Mouse (Mus musculus) cerebellum, postnatal 14 days (tissue): ENCODE results near the gene Hhex.

ENCODE experiments used
- DNase-seq, 2 experiments: peaks; one replicate each; pipeline ENCODE4 v3.0.0; 2021; ENCODE audit warnings: mixed read lengths in 2 of 2

Hhex gene

GRCm38 (mm10) chr19:37434263-37434951 lies at the start of gene Hhex:
Gene Hhex (plus strand): TSS chr19:37434810.
- DNase-seq, result peak; percentile 21 to 26

GRCm38 (mm10) chr19:37386126-37386525 lies 48.5 kb upstream of the Hhex start:
- no peak for DNase-seq

GRCm38 (mm10) chr19:37391869-37392268 lies 42.7 kb upstream of the Hhex start:
- DNase-seq, result no peak

GRCm38 (mm10) chr19:37396279-37396678 lies 38.3 kb upstream of the Hhex start:
- no peak for DNase-seq

- no peak for DNase-seq
Observed at GRCm38 (mm10) chr19:37400936-37401335, 33.7 kb upstream of the Hhex start.

GRCm38 (mm10) chr19:37418294-37418693 lies 16.3 kb upstream of the Hhex start:
- DNase-seq, result peak; percentile 41 to 47

- DNase-seq, result peak; percentile 62 to 67
Observed at GRCm38 (mm10) chr19:37419613-37420012, 15.0 kb upstream of the Hhex start.

- DNase-seq, result no peak
Observed at GRCm38 (mm10) chr19:37428589-37428988, 6.0 kb upstream of the Hhex start.

GRCm38 (mm10) chr19:37431139-37431756 lies 3.4 kb upstream of the Hhex start:
- DNase-seq, result no peak

- DNase-seq, result no peak
Observed at GRCm38 (mm10) chr19:37432868-37433570, 1.6 kb upstream of the Hhex start.

- peak; percentile 2 for DNase-seq
Observed at GRCm38 (mm10) chr19:37433895-37434262, 731 bp upstream of the Hhex start.

- peak in 1 of 2 experiments; percentile 12 for DNase-seq
Observed at GRCm38 (mm10) chr19:37435041-37435852, 637 bp downstream of the Hhex start.

GRCm38 (mm10) chr19:37435853-37436174 lies 1.2 kb downstream of the Hhex start:
- no peak for DNase-seq

GRCm38 (mm10) chr19:37436514-37437288 lies 2.1 kb downstream of the Hhex start:
- DNase-seq, result no peak

- DNase-seq, result no peak
Observed at GRCm38 (mm10) chr19:37437289-37437606, 2.6 kb downstream of the Hhex start.

GRCm38 (mm10) chr19:37440181-37440580 lies 5.6 kb downstream of the Hhex start:
- DNase-seq, result no peak

GRCm38 (mm10) chr19:37440708-37441475 lies 6.3 kb downstream of the Hhex start:
- no peak for DNase-seq

GRCm38 (mm10) chr19:37442524-37443286 lies 8.1 kb downstream of the Hhex start:
- DNase-seq, result no peak

GRCm38 (mm10) chr19:37443631-37444140 lies 9.1 kb downstream of the Hhex start:
- no peak for DNase-seq

- DNase-seq, result no peak
Observed at GRCm38 (mm10) chr19:37448212-37448611, 13.6 kb downstream of the Hhex start.

GRCm38 (mm10) chr19:37449246-37449645 lies 14.6 kb downstream of the Hhex start:
- no peak for DNase-seq
